Mouse (Mus musculus) lung, postnatal 36 days (tissue): ENCODE measurements at regions not wholly inside any gene's neighbourhood (a gene's known extent, or its start where the extent isn't known, plus 50 kb on each side); places are given as distances from the start of the nearest gene placed in this dataset.

Experiments used
- DNase-seq: peaks from one replicate; pipeline ENCODE4 v3.0.0; 2022; ENCODE audit warnings: mixed read lengths

DNA sequence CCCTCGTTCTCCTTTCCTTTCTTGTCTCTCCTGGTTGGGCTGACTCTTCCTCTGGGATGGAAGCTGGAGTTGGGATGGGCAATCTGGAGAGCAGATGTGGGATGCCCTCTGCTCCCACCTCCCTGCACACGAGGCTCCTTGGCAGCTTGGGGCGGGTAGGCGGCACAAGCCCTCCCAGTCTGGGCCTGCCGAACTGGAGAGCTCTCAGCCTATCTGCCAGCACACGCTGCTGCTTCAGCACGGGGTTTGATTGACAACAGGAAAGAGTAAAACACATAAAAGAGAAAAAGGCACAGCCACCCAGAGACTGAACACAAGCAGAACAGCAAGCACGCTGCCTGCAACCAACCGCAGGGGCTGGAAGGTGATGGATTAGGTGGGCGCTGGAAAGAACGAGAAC, 121.9 kb upstream of the Pja1 start:
- DNase-seq = no peak

GRCm38 (mm10) chrX:99587284-99587683, 116.2 kb upstream of the Pja1 start:
- DNase-seq = no peak

DNA sequence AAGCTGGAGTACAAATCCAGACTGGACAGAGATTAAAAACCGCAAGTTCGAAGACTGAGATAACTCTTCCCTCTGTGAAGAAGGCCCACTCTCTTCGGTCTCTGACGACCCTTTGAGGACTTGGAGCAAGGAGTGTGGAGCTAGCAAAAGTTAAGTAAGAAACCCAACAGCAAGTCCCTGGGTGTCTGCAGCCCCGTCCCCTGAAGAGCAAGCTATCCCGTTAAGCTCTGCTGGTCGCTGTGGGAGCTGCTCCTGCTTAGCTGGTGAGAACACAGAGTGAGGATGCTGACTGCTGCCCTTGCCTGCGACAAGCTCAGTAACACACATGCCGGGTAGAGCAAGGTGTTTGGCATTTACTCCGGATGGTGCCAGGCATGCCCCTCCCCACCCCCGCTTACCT, 115.2 kb upstream of the Pja1 start:
- no peak for DNase-seq

GRCm38 (mm10) chrX:99585703-99586102, 114.6 kb upstream of the Pja1 start:
- DNase-seq = no peak

DNA sequence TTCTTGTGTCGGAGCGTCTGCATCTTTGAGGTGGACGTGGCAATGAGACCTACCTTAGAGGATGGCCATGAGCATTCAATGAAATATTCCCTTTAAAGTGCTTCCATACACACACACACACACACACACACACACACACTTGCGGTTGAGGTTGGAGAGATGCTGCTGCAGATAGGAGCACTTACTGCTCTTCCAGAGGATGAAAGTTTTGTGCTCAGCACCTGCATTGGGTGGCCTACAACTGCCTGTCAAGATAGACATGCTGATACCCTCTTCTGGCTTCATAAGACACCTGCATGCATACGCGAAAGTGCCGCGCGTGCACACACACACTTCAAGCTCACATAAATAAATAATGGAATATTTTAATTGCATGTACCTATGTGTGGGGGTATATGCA, 111.5 kb upstream of the Pja1 start:
- DNase-seq = no peak

- no peak for DNase-seq
Observed at GRCm38 (mm10) chrX:99581632-99582466, 110.8 kb upstream of the Pja1 start.

GRCm38 (mm10) chrX:99579206-99579605, 108.1 kb upstream of the Pja1 start:
- DNase-seq = no peak

- no peak for DNase-seq
Observed at GRCm38 (mm10) chrX:99578796-99579195, 107.7 kb upstream of the Pja1 start.

- DNase-seq = no peak
Observed at GRCm38 (mm10) chrX:99575105-99575504, 104.0 kb upstream of the Pja1 start.

- DNase-seq = peak; percentile 62
Observed at GRCm38 (mm10) chrX:99574441-99575103, 103.5 kb upstream of the Pja1 start.

DNA sequence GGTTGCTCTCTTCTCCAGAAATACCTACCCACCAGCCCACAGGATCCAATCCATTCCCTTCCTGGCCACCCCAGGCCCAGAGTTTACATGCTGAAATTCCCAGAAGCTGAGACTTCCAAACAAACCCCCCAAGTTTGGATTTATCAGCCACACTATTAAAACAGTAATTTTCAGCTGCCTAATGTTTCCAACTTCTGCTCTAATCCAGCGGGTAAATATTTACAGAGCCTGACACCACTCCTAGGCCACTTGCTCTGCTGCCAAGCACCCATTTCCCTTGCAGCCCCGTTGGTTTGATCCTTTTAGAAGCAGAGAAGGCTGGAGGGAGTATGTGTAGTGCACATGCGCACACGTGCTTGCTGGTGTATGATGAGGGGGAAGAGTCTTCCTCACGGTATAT, 99.1 kb upstream of the Pja1 start:
- no peak for DNase-seq

GRCm38 (mm10) chrX:99568244-99568643, 97.2 kb upstream of the Pja1 start:
- DNase-seq = no peak

GRCm38 (mm10) chrX:99567367-99568164, 96.5 kb upstream of the Pja1 start:
- DNase-seq = peak; percentile 19

DNA sequence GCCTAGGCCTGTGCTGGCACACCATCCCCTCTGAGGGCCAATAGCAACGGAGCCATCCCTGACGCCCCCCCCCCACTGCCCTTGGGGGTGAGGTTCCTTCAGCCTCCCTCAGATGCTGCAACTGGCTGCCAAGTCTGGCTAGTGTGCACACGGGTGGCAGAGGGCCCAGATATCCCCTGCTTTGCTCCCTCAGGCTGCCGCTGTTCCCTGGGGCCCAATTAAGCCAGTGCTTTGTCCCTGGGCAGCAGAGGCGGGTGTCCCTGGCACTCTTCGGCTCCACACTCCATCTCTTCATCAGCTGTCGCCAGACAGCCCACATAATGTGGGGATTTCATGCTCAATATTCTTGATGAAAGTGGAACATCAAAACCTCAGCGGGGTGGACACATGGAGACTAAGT, 90.9 kb upstream of the Pja1 start:
- DNase-seq = no peak

- peak; percentile 58 for DNase-seq
Observed at GRCm38 (mm10) chrX:99560699-99561098, 89.6 kb upstream of the Pja1 start.

GRCm38 (mm10) chrX:99556876-99557354, 85.8 kb upstream of the Pja1 start:
- no peak for DNase-seq

GRCm38 (mm10) chrX:99555976-99556781, 85.1 kb upstream of the Pja1 start:
- DNase-seq = no peak

DNA sequence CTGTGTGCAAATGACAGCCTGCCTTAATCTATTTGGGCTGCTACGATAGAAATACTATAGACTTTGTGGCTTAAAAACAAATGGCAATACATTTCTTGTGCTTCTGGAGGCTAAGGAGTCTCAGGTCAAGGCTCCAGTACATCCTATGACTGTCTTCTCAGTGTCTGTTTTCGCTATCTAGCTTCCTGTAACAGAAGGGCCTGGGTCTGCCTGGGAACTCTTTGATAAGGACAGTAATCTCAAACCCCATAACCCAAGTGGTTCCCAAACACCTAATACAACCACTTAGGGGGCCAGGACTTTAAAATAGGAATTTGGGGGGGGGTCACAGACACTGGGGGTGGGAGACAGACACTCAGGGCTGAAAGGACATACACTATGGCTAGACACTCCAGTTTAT, 81.7 kb upstream of the Pja1 start:
- no peak for DNase-seq

DNA sequence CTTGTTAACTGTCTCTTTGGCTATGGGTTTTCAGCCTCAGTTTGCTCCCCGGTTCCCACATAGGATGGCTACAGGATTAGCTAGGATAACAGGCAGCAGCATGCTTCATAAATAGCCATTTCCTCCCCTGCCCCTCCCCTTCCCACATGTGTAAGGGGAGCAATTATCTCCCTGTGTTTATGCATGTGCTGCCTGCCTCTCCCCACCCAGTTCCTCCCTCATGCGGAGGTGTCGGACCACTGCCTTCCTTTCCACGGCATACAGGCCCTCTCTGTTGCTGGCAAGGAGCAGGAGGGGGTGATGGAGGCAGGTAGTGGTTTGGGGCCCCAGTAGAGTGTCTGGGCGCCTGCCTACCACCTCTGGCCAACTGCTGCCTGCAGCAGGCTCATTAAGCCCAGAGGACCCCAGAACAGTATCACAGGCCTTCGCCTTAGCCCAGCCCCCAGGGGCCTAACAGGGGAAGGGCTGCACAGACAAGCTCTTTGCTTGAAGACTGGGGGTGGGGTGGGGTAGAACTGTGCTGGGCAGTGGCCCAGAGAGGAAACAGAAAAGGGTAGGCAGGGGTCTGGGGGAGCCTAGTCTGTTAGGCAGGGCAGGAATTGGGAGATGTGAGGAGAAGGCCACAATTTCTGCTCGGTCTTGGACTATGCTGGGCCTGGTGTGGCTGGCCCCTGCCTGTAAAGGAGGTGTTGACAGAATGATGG, 79.1 kb upstream of the Pja1 start:
- no peak for DNase-seq

DNA sequence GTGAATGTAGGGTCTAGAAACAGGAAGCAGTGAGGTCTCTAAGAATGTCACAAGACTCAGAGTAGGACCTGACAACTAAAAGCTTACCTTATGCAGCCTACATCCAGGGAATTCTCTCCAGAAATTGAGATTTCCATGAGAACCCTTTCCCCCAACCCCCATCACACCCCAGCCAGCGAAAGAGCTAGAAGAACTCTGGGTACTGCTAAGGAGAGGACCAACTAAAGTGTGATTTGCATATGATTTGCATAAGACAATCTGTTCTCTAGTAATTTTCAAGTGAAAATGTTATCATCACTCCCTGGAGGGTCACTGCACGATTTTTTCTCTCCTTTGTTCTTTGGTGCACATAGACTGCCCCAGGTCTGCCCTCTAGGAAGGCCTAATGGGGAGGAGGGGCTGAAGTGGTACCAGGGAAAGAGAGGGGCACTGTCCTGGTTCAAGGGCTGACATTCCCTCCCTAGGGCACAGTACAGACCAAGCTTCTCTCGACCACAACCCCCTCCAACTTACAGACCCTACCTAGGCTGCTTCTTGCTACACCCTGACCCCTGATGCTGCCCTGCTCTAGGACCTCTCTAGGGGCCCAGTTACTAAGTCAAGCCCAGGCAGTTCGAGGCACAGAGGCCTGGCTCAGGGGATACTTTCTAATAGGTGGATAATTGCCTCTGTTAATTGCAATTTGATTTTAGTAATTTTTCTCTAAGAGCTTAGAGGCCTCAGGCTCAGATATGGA, 77.4 kb upstream of the Pja1 start:
- no peak for DNase-seq

DNA sequence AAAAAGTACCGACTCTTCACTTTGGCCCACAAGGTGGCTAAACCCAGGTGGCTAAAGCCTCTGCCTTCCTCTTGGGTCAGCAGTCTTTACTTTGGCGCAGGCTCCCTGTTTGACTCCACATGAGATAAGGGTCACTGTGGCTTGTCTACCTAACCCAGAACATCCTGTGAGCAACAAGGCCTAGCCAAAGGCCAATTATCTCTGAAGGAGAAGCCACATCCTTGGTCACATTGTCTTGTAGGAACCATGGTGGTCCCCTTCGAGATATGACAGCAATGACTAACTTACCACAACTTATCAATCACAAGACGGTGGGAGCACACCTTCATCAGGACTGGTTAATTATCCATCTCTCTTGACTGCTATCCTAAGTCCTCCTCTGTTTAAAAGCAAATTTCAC, 73.3 kb upstream of the Pja1 start:
- no peak for DNase-seq
